Mouse (Mus musculus) CH12.LX (cell line): Measurements from ENCODE around the gene Cycs.

Experiments used
- CHD1 ChIP-seq: IDR thresholded peaks from 2 replicates; pipeline ENCODE4 v1.6.1; 2012; ENCODE audit warnings: low read depth, low read length, improper control_type of control experiment, inconsistent platforms
- CTCF ChIP-seq, 2 experiments: IDR thresholded peaks in 1 of 2; conservative IDR thresholded peaks in 1 of 2; 2 replicates each; pipeline ENCODE4 v1.5.1; 2011 to 2012; ENCODE audit warnings: low read depth in 2 of 2, low read length in 2 of 2, improper control_type of control experiment in 1 of 2, inconsistent platforms in 1 of 2, mild to moderate bottlenecking in 1 of 2, moderate library complexity in 1 of 2
- EP300 ChIP-seq: IDR thresholded peaks from 2 replicates; pipeline ENCODE4 v1.6.1; 2011; ENCODE audit warnings: low read length, improper control_type of control experiment
- ETS1 ChIP-seq: conservative IDR thresholded peaks from 2 replicates; pipeline ENCODE4 v1.6.1; 2012; ENCODE audit warnings: low read depth, mild to moderate bottlenecking, inconsistent platforms, low read length, improper control_type of control experiment, moderate library complexity
- KAT2A ChIP-seq: IDR thresholded peaks from 2 replicates; pipeline ENCODE4 v1.6.1; 2012; ENCODE audit warnings: low read length, improper control_type of control experiment, inconsistent platforms; ENCODE audit not compliant: insufficient replicate concordance
- MYC ChIP-seq: IDR thresholded peaks from 2 replicates; pipeline ENCODE4 v1.6.1; 2011; ENCODE audit warnings: low read depth, mild to moderate bottlenecking, improper control_type of control experiment, low read length
- POLR2A ChIP-seq: IDR thresholded peaks from 2 replicates; pipeline ENCODE4 v1.6.1; 2011; ENCODE audit warnings: low read depth, mild to moderate bottlenecking, improper control_type of control experiment, low read length

DNA sequence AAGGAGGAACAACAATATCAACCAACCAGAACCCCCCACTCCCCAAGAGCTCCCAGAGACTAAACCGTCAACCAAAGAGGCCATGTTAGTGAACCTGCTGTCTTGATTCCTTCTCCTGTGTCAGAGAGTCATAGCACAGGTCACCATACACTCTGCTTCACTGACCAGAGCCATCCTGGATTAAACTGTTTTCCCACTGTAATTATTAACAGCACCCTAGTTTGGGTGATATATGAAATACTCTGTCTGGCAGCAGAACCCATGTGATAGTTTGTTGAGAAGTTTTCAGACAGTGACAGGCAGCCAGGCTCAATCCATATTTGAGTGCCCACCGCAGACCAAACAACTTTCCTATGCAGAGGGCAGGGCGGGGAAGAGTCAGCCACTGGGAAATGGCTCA lies 31.0 kb downstream of the Cycs start:
- TF ChIP-seq CTCF (conservative IDR thresholded peaks at IDR 0.05 in 1 of 2, IDR thresholded peaks at IDR 0.05 in 1 of 2; ENCODE audit: low read depth in 2 of 2, low read length in 2 of 2), result no peak
- TF ChIP-seq ETS1, result no peak
- no peak for TF ChIP-seq KAT2A
- TF ChIP-seq EP300, result no peak
- TF ChIP-seq POLR2A, result no peak
- TF ChIP-seq MYC, result no peak
- TF ChIP-seq CHD1, result no peak
